Mouse (Mus musculus) adrenal gland, postnatal 0 days (tissue): ENCODE data around the gene Nek7. TPM values are rescaled to one million over a fixed set of nuclear protein-coding genes. Genes with fewer than 3 reads are reported as not detected.

Source experiments
- polyA plus RNA-seq: library from polyadenylated mRNA; unstranded; fragments of >200 nt; fragmentation: Nextera tagmentation; extraction: Ambion mirVana; gene quantifications from 2 replicates; pipeline ENCODE4 v1.2.1, GENCODE M21; 2015

Nek7 gene
- 41.5 and 46.2 TPM in 2 replicates for polyA plus RNA-seq

DNA sequence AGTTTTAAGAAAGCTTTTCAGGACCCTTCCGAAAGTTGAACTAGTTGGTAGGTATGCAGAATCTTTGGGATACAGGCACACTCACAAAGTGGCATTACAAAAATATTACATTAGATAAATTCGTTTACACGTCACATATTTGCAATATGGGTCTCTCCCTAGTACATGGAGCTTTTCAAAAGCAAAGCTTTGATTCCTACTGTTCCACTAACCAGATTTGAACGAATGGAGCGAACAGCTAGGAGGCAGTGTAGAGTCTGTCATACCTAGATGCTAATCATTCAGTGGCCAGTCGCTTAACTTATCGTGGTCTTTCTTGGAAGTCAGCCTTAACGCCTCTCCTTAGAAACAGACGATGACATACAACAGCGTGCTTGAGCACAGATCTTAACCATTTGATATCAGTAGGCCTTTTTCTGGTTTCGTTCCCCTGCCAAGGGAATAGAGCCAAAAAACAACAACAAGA lies at the start of gene Nek7:
Gene Nek7 (minus strand): TSS at position 146 of the 466 bp plus-strand sequence.

Other genes starting within 250 kb of the Nek7 start
- 0.36 and 0.88 TPM in 2 replicates for gene Lhx9, start 228.4 kb upstream of the Nek7 start, polyA plus RNA-seq
- gene 2310009B15Rik, start 236.7 kb upstream of the Nek7 start, polyA plus RNA-seq, result 68.8 and 91.1 TPM in 2 replicates